Mouse (Mus musculus) embryonic facial prominence, embryonic 14.5 days (tissue): Measurements from ENCODE around the gene Ppfia4. TPM values are rescaled to one million over a fixed set of nuclear protein-coding genes. Genes with fewer than 3 reads are reported as not detected.

Experiments
- ATAC-seq: fragments of 200-750 bp; cut with Nextera tagmentation; 2 replicates; pipeline ENCODE4 v1.8.0; 2017; ENCODE audit warnings: low read depth, moderate number of reproducible peaks, moderate TSS enrichment
- DNase-seq: peaks from one replicate; pipeline ENCODE4 v3.0.0-alpha.2; 2015; ENCODE audit warnings: low spot score
- H3K27ac ChIP-seq: fragments of 300-500 bp; sonication (generic); replicated peaks from 2 replicates; pipeline ENCODE4 v1.5.1; 2014; ENCODE audit warnings: low read depth, mild to moderate bottlenecking, low read length, moderate library complexity
- H3K27me3 ChIP-seq: fragments of 300-500 bp; sonication (generic); replicated peaks from 2 replicates; pipeline ENCODE4 v1.6.1; 2014; ENCODE audit warnings: low read length; ENCODE audit not compliant: control insufficient read depth, insufficient read depth
- H3K36me3 ChIP-seq: fragments of 300-500 bp; sonication (generic); 2 replicates; pipeline ENCODE4 v1.6.1; 2014; ENCODE audit warnings: low read length, mixed read lengths; ENCODE audit not compliant: control insufficient read depth, insufficient read depth
- H3K4me1 ChIP-seq: fragments of 300-500 bp; sonication (generic); 2 replicates; pipeline ENCODE4 v1.6.1; 2014; ENCODE audit warnings: antibody characterized with exemption, low read length; ENCODE audit not compliant: control insufficient read depth, insufficient read depth
- H3K4me2 ChIP-seq: fragments of 300-500 bp; sonication (generic); 2 replicates; pipeline ENCODE4 v1.6.1; 2014; ENCODE audit warnings: low read depth, mild to moderate bottlenecking, low read length, moderate library complexity, mixed read lengths
- H3K4me3 ChIP-seq: fragments of 300-500 bp; sonication (generic); 2 replicates; pipeline ENCODE4 v1.5.1; 2014; ENCODE audit warnings: low read depth, mild to moderate bottlenecking, low read length
- H3K9ac ChIP-seq: fragments of 300-500 bp; sonication (generic); 2 replicates; pipeline ENCODE4 v1.6.1; 2014; ENCODE audit warnings: low read depth, mild to moderate bottlenecking, low read length, moderate library complexity, mixed read lengths
- H3K9me3 ChIP-seq: fragments of 300-500 bp; sonication (generic); 2 replicates; pipeline ENCODE4 v1.6.1; 2016; ENCODE audit warnings: low read length; ENCODE audit not compliant: control insufficient read depth
- WGBS: fragments of 180-500 bp; shearing (Covaris S2); extraction: QIAGEN DNeasy Blood & Tissue Kit; methylation state at CpG from one replicate; pipeline ENCODE4 v1.1.7; 2014; 5-methylcytosine and 5-hydroxymethylcytosine counted together
- polyA plus RNA-seq: library from polyadenylated mRNA; unstranded; fragments of >200 nt; fragmentation: Nextera tagmentation; extraction: Ambion mirVana; gene quantifications from 2 replicates; pipeline ENCODE4 v1.2.1, GENCODE M21; 2014

Gene Ppfia4
- polyA plus RNA-seq, 1 experiment from 2014 or later: 14.1 TPM

DNA sequence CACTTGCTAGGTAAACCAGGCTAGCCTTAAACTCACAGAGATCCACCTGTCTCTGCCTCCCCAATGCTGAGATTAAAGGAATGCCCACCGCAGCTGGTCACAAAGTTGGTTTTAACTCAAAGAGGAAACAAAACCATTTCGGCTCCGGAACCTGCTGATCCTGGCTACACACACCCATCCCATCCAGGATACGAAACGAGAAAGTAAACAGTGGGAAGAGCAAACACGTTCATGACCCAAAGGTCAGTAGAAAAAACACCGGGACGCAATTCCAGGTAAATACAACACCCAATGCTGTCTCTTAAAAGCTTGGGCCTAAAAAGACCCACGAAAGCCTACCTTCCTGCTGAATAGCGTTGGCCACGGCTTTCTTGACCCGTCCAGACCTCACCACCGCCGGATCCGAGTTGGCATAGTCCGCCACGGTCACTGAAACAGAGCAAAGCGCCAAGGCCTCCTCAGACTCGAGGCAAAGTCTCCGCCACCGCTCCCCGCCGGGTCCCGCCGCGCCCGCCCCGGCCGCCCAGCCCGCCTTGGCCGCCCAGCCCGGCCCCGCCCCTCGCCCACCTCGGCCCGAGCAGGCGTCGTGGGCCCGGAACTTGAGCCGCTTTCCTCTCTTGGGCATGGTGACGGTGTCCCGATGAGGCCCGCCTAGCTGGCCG, 28.6 kb upstream of the Ppfia4 start:
- H3K4me3 ChIP-seq: peak overlapping the region; percentile 93
- H3K27ac ChIP-seq: peak overlapping the region; percentile 78
- 3% methylated on average over 29 of the region's 44 CpGs for WGBS
- peak; percentile 83 for ATAC-seq
- H3K4me1 ChIP-seq: peaks cover 6% of the 10 kb centered on the region
- H3K9ac ChIP-seq: peak overlapping the region; percentile 93
- no peaks in the 10 kb centered on the region for H3K27me3 ChIP-seq
- no peaks in the 10 kb centered on the region for H3K9me3 ChIP-seq
- no peak for DNase-seq
- peaks cover 43% of the 10 kb centered on the region for H3K36me3 ChIP-seq
- H3K4me2 ChIP-seq: peak overlapping the region; percentile 92

DNA sequence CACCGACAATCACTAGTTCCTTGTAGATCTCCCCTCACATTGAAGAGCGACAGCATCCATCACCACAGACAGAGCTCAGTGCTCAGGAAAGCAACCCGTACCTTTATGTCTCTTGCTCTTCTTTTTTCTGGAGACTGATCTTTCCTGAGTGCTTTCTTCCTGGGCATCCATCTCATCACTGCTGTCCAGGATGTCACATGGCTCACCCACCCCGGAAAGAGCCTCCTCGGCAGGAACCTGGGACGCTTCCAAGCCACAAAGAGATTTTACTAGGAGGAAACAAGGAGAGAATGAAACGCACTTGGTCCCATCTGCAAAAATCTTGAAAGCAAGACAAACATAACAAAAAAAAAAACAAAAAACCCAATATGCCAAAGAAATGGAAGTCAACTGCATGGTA, 27.9 kb upstream of the Ppfia4 start:
- Histone ChIP-seq H3K4me1 (peaks cover 6% of the 10 kb centered on the region), H3K27me3 (no peaks in the 10 kb centered on the region), H3K4me2 (peak overlapping the region; percentile 92), H3K9ac (peak overlapping the region; percentile 93), H3K36me3 (peaks cover 50% of the 10 kb centered on the region), H3K9me3 (no peaks in the 10 kb centered on the region), H3K27ac (no peak overlapping the region), H3K4me3 (peak overlapping the region; percentile 93)
- WGBS: 74% methylated on average over 7 of the region's 7 CpGs
- DNase-seq: no peak
- ATAC-seq: no peak

DNA sequence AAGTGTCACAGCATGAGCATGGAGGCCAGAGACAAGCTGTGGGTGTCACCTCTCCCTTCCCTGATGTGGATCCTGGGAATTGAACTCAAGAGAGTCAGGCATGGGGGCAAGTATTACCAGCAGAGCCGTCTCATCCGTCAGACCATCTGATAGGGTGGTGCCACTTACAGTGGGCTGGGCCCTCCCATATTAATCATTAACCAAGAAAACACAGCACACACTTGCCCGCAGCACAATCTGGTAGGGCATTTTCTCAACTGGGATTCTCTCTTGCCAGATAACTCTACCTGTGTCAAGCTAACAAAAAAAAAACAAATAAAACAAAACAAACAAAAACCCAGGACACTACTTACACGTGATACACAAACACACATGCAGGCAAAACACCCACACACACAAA, 24.7 kb upstream of the Ppfia4 start:
- peaks cover 5% of the 10 kb centered on the region for H3K4me1 ChIP-seq
- H3K9ac ChIP-seq: no peak overlapping the region
- H3K9me3 ChIP-seq: no peaks in the 10 kb centered on the region
- H3K4me2 ChIP-seq: no peak overlapping the region
- no peak overlapping the region for H3K4me3 ChIP-seq
- H3K27me3 ChIP-seq: no peaks in the 10 kb centered on the region
- 85% methylated on average over 4 of the region's 4 CpGs for WGBS
- H3K27ac ChIP-seq: no peak overlapping the region
- peaks cover 82% of the 10 kb centered on the region for H3K36me3 ChIP-seq
- no peak for ATAC-seq
- no peak for DNase-seq

DNA sequence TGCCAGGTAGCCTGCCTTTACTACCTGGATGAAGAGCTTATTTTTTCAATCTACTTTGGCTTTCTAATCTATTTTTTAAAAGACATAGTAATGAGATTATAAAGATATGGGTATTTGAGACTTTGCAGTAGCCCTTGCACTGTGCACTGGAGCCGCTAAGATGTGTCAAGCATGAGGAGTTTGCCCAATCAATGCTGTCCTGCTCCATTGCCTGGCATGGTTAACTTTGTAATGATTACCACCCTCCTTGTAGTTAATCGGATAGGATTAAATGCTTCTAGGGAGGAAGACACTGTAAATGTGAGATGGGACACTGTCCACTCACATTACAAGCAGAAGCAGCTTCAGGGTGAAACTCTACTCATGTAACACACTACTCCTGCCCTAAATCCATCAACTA, 20.6 kb upstream of the Ppfia4 start:
- Histone ChIP-seq H3K9me3 (no peaks in the 10 kb centered on the region), H3K9ac (no peak overlapping the region), H3K4me1 (no peaks in the 10 kb centered on the region), H3K4me2 (no peak overlapping the region), H3K27me3 (no peaks in the 10 kb centered on the region), H3K4me3 (no peak overlapping the region), H3K27ac (no peak overlapping the region), H3K36me3 (peaks cover 94% of the 10 kb centered on the region)
- ATAC-seq: no peak
- 94% methylated on average over 2 of the region's 2 CpGs for WGBS
- DNase-seq: no peak

DNA sequence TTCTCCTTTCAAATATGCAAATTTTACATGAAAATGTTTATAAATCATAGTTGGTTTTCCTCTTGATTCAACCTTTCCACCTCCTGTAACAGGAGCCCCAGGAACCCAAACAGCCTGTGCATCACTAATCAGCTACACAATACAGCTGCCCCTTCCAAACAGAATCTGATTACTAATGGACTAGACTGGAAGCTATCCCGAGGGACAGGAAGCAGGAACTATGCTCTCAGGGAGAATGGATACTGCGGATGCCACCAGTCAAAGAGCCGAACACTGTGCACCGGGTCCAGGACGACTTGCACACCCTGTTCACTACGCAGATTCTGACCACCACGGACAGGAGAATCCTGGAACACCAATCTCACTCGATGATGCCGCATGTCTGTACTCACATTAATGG, 15.1 kb upstream of the Ppfia4 start:
- Histone ChIP-seq H3K27ac (no peak overlapping the region), H3K9ac (no peak overlapping the region), H3K4me2 (no peak overlapping the region), H3K4me1 (peaks cover 14% of the 10 kb centered on the region; the same call in 1 of the 2 replicates), H3K4me3 (no peak overlapping the region), H3K9me3 (no peaks in the 10 kb centered on the region), H3K27me3 (no peaks in the 10 kb centered on the region), H3K36me3 (peaks cover 69% of the 10 kb centered on the region)
- DNase-seq (no peak), ATAC-seq (no peak)
- 83% methylated on average over 9 of the region's 9 CpGs for WGBS

DNA sequence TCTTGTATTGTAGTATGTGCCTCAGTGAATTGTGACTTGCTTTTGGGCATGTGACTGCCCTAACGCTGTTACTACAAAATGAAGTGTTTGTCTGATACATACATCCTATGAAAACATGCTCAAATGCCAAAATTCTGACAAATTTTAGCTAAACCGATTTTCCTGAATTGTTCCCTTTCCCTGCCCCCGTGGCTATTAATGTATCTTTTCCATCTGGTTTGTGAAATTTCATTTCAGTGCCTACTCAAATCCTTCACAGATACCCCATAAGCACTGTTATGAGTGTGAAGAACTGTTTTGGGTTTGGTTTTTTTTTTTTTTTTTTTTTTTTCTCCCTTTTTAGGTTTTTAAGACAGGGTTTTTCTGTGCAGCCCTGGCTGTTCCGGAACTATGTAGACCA, 12.3 kb upstream of the Ppfia4 start:
- ATAC-seq (no peak), DNase-seq (no peak)
- no peaks in the 10 kb centered on the region for H3K27me3 ChIP-seq
- H3K27ac ChIP-seq: no peak overlapping the region; the same call in 1 of the 2 replicates
- H3K4me2 ChIP-seq: peak overlapping the region; percentile 93
- peak overlapping the region; percentile 58 for H3K4me3 ChIP-seq
- H3K9ac ChIP-seq: no peak overlapping the region
- peaks cover 42% of the 10 kb centered on the region for H3K36me3 ChIP-seq
- WGBS: 67% methylated on average over 4 of the region's 4 CpGs
- H3K9me3 ChIP-seq: no peaks in the 10 kb centered on the region
- peaks cover 14% of the 10 kb centered on the region; the same call in 1 of the 2 replicates for H3K4me1 ChIP-seq

DNA sequence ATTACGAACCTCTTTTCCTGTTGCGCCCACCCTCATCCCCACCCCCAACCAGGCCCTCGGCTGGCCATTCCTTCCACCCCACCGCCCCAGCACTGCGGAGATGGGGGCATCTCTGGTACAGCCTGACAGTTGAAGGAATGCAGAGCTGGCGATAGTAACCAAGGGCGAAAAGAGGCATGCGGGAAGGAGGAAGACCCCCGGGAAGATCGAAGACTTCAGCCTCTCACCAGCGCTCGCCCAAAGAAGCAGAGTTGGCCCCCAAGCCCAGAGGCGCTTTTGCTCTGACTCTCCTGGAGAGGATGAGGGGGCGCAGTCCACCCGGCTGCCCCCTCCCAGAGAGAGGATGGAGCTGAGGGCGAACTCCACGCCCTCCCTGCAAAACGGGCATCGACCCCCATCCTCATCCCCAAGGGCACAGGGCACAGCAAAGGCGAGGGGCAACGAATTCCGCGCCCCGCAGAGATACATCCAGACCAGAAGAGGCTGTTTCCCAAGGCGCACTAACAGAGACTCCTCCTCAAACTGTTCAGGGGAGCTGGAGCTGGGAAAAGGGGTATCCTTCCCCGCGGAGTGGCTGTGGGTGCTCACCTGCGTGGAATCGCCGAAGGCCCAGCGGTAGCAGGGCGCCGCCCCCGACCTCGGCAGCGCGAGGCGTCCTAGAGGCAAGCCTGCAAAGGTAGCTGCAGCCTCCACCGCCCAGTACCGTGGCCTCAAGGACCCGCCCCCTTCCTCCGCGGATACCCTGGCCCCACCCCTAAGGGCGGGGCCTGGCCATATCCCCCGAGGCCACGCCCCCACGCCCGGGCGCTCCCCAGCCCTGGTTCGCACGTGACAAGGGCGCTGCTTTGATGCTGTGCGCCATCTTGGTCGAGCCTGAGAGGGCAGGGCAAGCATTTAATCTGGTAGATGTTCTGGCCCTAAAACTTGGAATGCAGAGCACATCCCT, 11.6 kb upstream of the Ppfia4 start:
- H3K9ac ChIP-seq: peak overlapping the region; percentile 70
- H3K9me3 ChIP-seq: no peaks in the 10 kb centered on the region
- peak overlapping the region; percentile 93 for H3K4me2 ChIP-seq
- H3K36me3 ChIP-seq: peaks cover 34% of the 10 kb centered on the region
- H3K4me3 ChIP-seq: peak overlapping the region; percentile 58
- peaks cover 14% of the 10 kb centered on the region; the same call in 1 of the 2 replicates for H3K4me1 ChIP-seq
- peak; percentile 95 for DNase-seq
- peak; percentile 95 for ATAC-seq
- no peaks in the 10 kb centered on the region for H3K27me3 ChIP-seq
- 1% methylated on average over 40 of the region's 54 CpGs for WGBS
- no peak overlapping the region; the same call in 1 of the 2 replicates for H3K27ac ChIP-seq

DNA sequence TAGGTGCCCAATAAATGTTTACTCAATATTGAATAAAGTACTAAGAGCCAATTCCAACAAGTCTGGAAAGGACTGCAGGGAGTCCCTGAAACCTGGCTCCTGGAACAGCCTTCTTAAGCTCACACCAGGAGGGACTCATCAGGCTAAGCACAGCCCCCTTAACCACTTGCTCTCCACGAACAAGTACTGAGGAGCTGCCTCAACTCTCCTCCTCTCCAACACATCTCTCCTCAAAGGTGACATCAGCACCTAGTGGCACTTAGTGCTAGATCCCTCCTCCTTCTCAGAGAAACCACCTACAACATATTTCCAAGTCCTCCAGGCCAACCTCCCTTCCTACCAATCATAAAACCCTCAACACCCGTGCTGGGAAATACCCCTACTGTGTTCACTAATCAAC, 10.8 kb upstream of the Ppfia4 start:
- Histone ChIP-seq H3K9ac (peak overlapping the region; percentile 70), H3K9me3 (no peaks in the 10 kb centered on the region), H3K27ac (no peak overlapping the region), H3K4me3 (peak overlapping the region; percentile 58), H3K4me2 (peak overlapping the region; percentile 93), H3K27me3 (no peaks in the 10 kb centered on the region), H3K36me3 (peaks cover 30% of the 10 kb centered on the region), H3K4me1 (peaks cover 14% of the 10 kb centered on the region; the same call in 1 of the 2 replicates)
- no peak for DNase-seq
- 9% methylated on average over 2 of the region's 2 CpGs for WGBS
- no peak for ATAC-seq
